Mouse (Mus musculus): ENCODE results near the gene Vac14. TPM values are rescaled to one million over a fixed set of nuclear protein-coding genes. Genes with fewer than 3 reads are reported as not detected.

Gene Vac14
- total RNA-seq, 1 experiment from 2014 or later = 19.8 TPM

DNA sequence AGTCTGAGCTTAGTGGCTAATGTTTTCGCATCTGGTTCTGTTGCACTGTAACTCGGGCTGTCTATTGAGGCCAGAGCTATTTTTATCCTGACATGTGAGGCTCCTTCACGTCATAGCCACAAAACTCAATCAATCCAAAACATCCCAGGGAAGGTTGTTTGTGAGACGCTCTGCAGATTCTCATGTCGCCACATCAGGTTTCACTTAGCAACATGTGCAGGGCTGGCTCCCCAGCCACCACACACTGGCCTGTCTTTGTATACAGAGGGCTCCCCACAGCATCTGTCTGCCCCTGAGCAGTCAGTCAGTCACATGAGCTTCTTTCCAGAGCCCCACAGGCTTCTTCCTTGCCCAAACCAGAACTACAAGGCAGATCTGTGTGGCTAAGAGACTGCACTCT, 58.3 kb downstream of the Vac14 start:
- ATAC-seq (replicated peaks; ENCODE audit: low read depth, poor library complexity, severe bottlenecking) = no peak

DNA sequence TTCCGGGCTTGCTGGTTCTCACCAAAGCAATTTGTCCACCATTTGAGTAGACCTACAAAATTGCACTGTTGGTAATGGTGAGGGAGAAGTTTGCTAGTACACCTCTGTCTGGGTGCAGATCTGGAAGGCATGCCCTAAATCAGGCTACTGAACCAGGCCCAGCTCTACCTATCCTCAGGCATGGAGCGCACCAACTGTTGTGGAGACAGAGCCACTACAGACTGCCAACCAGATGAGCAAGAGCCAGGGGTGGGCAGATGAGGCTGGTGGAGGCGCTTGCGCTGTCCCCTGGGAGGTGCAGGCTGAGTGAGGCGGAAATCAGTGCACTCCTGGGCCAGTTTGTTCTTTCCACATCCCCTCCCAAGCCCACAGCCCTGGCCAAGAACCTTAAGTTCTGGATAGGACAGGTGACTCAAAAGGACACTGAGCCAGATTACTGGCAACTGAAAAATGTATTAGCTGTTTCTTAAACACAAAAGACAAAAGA, 58.8 kb downstream of the Vac14 start:
- ATAC-seq (replicated peaks; ENCODE audit: low read depth, poor library complexity, severe bottlenecking) = no peak

DNA sequence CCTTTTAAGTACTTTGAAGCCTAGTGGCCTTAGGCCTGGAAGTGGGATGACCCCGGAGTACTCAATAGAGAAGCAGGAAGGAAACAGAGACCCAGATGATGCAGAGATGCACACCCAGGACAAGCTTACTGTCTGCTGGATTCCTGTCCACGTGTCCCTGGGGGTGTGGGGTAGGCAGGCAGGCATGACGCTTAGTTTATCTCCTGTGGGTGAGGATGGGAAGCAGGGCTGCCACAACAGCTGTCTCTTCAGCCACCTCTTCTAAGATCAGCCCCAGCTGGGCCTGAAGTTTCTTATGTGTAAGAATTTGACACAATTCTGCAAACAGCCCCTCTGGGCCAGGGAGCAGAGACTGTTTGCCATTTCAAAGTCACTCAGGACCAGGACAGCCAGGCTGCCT, 60.6 kb downstream of the Vac14 start:
- no peak for ATAC-seq (replicated peaks; ENCODE audit: low read depth, poor library complexity, severe bottlenecking)

DNA sequence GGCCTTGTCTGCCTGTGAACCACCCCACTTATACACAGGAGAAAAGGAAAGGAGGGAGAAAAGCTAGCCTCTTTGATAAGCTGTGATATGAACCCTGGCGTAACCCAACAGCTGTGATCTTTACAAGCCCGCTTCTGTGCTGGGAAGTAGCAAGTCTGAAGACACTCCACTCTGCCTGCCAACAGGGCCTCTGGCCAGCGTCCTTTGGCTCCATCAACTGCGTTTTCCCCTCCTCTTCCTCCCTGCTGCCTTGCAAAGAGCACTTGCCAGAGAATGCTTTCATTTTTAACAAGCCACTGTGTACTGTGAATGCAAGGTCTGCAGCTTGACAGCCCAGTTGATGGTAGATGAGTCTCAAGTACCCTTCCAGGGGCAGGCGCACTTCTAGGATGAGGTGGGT, 69.3 kb downstream of the Vac14 start:
- ATAC-seq (replicated peaks; ENCODE audit: low read depth, poor library complexity, severe bottlenecking) = no peak

DNA sequence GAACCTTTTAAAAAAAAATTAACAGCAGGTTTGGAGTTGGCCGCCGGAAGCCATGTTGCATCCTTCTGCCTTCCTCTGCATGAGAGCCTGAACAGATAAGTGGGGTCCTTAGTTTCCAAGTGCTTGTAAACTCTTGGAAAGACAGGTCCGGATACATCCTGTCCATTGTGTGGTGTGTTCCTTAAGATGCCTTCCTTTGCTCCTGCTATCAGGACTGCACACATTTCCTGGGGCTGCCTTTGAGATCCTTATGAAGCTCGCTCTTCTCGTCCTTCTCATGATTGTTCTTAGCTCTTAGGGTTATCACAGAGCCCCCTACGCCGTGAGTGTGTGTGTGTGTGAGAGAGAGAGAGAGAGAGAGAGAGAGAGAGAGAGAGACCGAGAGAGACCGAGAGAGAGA, 71.6 kb downstream of the Vac14 start:
- peak; percentile 71 for ATAC-seq (replicated peaks; ENCODE audit: low read depth, poor library complexity, severe bottlenecking)

DNA sequence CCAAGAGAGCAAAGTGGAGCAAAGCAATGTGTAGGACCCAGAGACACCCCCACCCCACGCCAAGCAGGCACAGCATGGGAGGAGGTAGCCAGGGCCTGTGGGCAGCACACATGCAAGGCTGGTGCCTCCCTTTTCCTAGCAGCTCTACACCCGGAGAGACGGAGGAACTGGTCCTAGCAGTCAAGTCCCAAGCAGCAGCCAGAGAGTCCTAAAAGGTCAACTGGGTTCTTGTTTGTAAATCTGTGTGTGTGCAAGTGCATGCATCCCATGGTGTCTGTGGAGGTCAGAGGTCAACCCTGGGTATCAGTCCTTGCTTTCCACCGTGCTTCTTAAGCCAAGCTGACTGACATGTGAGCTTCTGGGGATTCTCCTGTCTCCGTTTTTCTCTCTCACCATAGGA, 75.8 kb downstream of the Vac14 start:
- no peak for ATAC-seq (replicated peaks; ENCODE audit: low read depth, poor library complexity, severe bottlenecking)

DNA sequence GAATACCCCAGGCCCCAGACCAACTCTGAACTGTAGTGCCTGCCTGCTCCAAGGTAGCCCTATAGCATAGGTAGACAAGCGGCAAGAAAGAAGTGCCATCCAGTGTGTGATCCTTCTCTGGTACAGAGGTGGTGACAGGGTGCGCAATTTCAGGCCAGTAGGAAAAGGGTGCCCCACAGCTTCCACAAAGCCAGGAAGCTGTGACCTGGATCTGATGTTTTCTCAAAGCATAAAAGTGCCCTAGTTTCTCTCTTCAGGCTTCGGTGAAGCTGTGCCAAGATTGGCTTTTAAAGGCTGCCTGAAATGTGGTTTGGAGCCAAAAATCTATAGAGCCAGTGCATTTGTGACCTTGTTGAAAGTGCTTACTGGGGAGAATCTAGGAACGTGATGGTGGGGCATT, 76.4 kb downstream of the Vac14 start:
- ATAC-seq (replicated peaks; ENCODE audit: low read depth, poor library complexity, severe bottlenecking) = no peak

DNA sequence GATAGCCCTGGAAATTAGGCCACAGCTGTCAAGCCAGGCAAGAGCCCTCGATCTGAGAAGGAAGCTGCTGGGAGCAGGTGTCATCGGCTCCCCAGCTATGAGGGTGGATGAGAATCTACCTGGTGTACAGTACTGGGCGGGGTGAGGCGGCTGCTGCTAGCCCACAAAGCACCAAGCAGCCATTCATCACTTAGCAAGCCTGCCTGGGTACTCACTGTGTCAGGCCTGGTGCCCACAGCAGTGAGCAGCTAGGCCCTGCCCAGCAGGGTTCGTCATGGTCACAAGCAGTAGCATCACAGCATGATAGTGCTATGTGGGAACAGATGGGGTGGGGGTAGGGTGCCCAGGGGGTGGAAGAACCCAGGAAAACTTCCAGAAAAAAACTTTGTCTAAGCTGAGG, 77.0 kb downstream of the Vac14 start:
- no peak for ATAC-seq (replicated peaks; ENCODE audit: low read depth, poor library complexity, severe bottlenecking)

DNA sequence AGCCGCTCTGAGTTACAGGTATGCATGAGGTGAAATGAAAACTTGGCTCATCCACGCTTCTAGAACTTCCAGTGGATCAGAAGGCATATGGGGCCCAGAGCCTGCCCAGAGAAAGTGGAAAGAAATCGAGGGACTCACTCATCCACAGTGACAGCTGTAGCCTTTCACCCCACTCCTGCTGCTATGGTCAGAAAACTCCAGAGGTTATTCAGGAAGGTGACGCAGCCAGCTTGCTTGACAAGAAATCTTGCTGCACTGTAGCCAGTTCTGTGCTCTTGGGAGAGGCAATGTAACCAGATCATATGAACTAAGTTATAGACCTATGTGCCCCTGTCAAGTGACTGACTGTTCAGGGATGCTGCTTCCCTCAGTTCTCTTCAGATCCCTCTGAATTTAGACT, 77.7 kb downstream of the Vac14 start:
- no peak for ATAC-seq (replicated peaks; ENCODE audit: low read depth, poor library complexity, severe bottlenecking)

DNA sequence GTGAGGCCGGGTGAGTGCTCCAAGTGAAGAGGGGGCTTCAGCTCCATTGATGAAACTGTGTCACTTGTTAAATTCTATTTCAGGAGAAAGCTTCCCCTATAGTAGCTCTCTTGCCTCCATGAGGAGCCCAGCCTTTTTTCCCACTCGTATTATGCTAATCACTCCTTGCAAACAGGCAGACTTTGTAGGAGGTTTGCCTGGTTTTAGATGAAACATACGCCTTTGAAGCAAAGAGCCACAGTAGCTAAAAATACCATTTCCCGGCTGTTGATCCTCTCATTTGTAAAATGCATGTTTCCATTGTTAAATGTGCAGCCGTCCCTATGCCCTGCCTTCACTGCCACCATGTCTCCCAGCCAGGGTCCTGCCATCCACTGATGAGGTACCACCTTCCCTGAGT, 79.2 kb downstream of the Vac14 start:
- no peak for ATAC-seq (replicated peaks; ENCODE audit: low read depth, poor library complexity, severe bottlenecking)

DNA sequence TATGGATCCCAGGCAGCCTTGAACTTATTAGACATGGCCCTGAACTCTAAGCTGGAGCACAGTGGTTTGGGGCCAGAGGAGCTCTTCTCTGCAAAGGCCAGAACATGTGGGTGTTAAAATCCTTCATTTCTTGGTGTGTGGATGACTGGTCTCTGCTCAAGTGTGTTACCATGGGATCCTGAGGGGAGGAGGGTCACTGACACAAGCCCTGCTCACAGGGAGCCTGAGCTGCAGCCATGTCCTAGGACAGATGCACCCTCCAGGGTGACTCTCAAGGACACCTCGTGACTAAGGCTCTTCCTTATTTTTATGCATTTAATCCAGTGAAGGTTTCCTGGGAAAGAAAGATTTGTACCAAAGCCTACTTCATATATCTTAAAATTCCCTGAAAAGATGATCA, 79.7 kb downstream of the Vac14 start:
- ATAC-seq (replicated peaks; ENCODE audit: low read depth, poor library complexity, severe bottlenecking) = no peak

DNA sequence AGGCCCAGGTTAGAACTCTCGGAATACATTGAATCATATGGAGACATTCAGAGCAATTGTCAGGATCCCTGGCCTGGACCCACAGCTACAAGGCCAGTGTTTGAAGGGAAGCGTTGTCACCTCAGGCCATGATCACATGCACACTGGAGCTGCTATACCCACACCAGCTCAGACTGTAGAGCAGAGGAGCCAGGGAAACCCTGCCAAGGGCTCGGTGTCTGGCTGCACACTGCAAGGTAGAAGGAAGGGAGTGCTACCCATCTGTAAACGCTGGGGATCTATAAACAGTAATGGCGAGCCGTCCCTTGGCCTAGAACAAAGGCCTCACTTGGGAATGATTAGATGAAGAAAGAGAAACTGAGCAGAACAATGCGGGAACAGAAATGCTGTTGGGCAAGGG, 81.1 kb downstream of the Vac14 start:
- ATAC-seq (replicated peaks; ENCODE audit: low read depth, poor library complexity, severe bottlenecking) = no peak

DNA sequence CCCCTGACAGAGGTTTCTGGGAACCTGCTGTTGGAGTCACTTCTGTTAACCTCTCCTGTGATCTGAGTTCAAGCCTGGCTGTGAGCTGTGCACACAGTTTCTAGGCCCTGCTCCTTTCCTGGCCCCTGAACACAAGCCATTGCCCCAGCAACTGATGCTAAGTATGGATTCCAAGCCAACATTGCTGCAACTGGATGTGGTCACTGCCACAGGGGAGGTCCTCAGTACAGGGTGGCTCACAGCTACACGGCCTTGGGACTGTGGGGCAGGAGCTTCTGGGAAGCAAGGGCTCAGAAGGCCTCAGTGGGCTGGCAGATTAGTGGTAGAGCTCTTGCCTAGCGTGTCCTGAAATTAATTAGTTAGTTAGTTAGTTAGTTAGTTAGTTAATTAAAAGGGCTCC, 82.2 kb downstream of the Vac14 start:
- ATAC-seq (replicated peaks; ENCODE audit: low read depth, poor library complexity, severe bottlenecking) = no peak

DNA sequence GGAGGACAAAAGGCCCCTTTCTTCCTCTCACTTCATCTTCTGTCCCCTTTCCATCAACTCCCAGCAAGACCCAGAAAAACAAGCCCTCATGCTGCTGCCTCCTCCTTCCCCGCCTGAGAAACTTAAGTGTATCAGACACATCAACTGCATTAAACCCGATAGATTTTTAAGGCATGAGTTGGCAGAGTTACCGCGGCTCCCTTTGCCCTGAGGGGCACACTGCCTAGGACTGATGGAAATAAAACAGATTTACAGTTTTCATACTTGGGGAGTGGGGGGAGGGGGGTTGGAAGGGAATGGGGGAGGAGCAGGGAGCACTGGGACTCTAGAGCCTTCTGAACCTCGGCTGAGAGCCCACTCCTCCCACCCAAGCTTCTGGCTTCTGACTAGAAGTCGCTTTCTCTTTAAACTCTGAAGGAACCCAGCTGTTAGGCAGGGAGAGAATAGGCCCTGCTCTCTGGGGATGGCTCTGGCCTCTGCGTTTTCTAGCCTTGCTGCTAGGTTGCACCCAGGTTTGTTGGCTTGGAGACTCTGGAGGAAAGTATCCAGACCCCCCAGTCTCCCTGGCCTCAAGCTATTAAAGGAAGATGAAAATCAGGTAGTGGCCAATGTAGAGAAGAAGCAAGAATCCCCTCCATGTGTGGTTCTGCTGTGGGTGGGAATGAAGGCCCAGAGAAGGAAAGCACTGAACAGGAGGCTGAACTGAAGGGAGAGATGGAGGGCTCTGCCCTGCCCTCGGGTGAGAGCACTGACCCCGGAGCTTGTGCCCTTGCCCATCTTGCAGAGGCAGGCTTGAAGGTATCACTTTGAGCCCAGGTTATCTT, 84.5 kb downstream of the Vac14 start:
- ATAC-seq (replicated peaks; ENCODE audit: low read depth, poor library complexity, severe bottlenecking) = no peak

DNA sequence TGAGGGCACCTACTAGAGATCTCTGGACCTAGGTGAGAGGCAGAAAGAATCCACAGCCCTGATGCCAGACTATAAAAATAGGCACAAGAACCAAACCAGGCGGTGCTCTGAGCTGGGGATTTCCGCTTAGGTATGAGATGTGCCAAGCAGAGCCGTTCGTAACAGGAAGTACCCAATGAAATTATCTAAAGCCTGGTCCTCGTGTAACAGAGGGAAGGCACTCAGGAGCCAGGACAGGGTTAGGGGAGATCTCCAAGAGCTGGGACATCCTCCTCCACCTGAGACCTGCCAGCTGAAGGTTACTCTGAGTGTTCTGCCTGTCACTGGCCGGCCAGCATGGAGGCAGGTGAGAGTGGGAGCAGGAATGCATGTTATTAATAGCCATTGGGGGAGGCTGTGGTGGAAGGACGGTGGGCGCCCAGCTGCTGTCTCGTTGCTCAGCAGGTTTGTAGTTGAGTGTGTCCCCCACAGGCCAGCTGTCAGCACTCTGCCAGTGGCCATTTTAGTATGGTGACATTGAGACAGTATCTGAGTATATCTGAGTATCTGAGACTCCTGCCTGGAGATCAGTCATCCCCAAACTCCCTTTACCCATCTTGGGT, 85.2 kb downstream of the Vac14 start:
- ATAC-seq (replicated peaks; ENCODE audit: low read depth, poor library complexity, severe bottlenecking) = no peak

DNA sequence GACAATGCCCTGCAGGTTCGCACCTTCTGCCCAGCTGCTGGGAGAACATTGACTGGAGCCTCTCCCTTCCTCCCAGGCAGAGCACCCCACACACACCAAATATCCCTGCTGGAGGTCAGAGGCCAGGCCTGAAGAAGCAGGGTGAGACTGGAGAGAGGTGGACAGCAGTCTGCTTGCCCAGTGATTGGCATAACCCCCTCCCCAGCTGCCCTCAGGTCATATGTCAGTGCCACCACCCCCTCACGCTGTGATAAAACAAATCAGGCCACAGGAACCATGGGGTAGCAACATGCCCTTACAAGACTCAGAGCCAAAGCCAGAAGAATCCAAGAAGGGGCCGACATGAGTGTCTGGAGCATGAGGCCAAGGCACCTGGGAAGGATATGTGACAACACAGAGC, 85.7 kb downstream of the Vac14 start:
- no peak for ATAC-seq (replicated peaks; ENCODE audit: low read depth, poor library complexity, severe bottlenecking)

DNA sequence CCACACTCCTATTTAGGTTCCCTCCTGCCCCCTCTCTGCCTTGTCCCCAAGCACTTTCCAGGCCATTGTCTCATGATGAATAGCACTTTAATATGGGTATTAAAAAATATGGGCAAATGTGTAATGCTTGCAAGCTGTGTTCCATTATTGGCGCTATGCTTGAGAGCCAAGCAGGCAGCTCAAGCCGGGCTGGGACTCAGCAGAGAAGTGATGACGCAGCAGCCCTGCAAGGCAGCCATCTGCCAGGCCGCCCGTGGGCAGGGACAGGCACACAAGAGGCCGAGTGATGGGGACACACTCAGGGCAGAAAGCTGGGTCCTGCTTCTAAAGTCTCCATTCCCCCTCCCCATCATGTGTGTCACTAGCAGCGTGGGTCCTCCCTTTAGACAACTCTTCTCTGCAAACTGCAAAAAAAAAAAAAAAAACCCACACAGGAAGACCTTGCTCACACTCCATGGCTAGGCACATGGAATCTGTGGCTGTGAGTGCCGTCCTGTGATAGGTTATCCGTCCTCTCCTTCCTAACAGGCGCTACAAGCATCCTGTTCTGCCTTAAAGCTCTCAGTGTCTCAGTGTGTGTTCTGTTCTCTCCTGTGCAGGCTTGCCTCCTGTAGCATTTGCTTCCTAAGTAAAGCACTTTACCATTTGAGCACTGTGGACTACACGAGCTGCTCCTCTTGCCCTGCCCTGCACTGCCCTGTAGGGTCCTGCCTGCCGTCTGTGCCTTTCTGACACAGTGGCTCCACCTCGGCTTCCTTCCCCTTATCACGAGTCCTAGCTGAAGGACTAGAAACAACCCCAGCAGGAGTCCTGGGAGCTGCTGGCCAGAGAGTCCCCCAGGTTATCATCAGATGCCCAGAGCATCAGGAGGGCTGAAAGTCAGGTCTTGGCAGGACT, 87.3 kb downstream of the Vac14 start:
- peak; percentile 33; the same call in 1 of the 2 replicates for ATAC-seq (replicated peaks; ENCODE audit: low read depth, poor library complexity, severe bottlenecking)

DNA sequence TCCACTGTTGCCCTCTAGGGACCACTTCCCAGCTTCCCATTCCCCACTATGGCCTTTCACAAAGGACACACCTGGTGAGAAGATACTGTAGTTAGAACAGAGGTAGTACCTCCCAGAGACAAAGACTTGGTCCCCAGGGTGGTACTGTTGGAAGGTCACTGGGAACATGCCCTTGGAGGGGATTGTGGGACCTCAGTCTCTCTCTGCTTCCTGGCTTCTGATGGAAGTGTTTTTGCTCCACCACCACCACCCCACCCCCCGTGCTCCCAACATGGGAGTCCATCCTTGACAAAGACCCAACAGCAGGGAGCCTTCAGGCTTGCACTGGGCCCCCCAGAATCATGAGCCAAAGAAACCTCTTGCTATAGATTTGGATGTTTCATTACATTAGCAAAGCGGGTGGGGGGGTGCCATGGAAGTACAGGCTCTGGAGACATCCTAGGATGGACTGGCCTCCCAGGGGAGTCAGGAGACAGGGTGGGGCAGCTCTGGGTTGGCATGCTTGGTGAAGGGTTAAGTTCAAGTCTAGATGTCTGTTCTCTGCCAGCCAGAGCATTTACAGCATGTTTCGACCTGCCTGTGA, 88.0 kb downstream of the Vac14 start:
- ATAC-seq (replicated peaks; ENCODE audit: low read depth, poor library complexity, severe bottlenecking) = no peak

DNA sequence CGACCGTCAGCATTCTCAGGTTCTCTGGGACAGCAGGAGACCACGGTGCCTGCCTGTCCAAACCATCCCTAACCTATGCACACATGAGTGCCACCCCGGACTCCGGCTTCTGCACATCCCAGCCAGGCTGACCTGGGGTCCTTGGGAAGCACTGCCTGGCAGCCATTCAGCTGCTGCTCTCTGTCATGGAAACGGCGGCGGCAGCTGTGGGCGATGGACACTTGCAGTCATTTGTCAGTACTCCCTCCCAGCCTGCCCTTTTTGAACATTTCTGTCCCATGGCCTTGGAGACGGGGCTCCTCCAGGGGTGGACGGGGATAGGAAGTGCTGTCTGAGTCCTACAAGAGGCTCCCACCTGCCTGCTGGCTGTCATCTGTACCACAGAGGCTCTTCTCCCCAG, 90.0 kb downstream of the Vac14 start:
- no peak for ATAC-seq (replicated peaks; ENCODE audit: low read depth, poor library complexity, severe bottlenecking)

DNA sequence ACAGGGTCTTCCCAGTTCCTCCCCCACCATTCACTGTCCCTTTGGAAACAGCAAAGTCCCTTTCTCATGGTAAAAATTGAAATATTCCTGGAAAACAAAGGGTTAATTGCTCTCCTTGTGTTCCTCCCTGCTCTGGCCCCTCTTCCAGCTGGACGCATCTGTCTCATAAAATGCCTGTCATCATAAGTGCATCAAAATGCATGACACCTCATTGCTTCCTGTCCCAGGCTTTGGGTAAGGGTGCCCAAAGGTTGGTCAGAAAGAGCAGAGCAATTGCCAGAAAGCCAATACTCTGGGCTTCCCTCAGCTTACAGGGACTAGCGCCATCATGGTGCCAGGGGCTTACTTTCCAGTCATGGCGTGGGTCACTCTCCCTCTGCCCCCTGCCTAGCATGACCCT, 92.2 kb downstream of the Vac14 start:
- ATAC-seq (replicated peaks; ENCODE audit: low read depth, poor library complexity, severe bottlenecking) = no peak

All from common myeloid progenitor, adult 5-6 weeks (primary cell).